Mouse (Mus musculus) embryo, embryonic 10 days (tissue): ENCODE results near the gene Gnai2.

ENCODE experiments used
- DNase-seq: peaks from one replicate; pipeline ENCODE4 v3.0.0-alpha.2; 2015; ENCODE audit warnings: low spot score

Gnai2 gene

DNA sequence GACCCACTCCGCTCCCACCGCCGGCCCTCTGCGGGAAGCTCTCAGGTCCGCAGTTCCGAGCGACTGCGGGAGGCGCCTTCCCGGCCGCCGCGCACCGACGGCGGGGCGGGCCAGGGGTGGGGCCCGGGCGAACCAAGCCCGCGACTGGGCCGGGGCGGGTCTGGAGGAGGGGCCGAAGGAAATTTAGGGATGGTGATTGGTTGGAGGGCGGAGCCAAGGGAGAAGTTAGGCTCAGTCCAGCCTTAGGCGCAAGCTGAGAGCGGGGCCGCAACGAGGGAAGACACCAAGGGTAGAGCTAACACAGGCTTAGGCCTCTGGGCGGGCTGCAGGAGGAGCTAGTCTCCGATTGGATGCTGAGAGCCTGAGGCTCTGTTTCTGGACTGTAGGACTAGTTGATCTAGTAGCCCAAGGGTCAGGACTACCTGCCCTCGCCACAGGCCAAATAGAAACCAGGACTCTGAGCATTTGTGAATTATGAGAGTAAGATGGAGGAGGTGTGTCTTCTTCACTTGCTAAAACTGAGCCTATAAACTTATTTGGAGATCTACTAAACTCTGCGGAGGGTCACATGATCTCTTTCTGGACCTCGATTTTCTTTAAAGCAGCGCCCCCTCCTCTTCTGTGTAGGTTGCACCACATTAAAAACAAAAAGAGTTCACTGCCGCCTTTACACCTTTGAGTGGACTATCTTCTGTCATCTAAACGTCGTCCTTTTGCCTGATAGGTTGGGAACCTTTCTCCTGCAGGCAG, at the start of gene Gnai2:
TSS of gene Gnai2 (minus strand) at position 89 of the 750 bp plus-strand sequence.
- DNase-seq = peak; percentile 99

DNA sequence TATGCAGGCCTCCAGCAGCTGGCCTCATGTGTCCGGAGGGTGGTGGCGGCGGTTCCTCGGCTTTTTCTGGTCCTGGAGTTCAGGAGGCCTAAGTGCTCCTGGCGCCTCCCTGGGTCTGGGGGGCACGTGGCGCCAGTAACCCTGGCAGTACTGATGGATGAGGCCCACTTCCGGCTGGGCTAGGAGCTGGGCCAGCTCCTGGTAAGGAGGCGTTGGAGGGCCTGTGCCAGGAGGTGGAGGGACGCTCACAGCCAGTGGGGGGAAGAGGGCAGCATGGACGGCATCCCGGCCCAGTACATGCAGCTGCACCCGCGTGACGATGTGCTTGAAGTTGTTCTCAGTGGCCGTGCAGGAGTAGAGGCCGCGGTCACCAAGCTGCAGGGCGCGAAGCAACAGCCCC, 47.2 kb upstream of the Gnai2 start:
- no peak for DNase-seq

DNA sequence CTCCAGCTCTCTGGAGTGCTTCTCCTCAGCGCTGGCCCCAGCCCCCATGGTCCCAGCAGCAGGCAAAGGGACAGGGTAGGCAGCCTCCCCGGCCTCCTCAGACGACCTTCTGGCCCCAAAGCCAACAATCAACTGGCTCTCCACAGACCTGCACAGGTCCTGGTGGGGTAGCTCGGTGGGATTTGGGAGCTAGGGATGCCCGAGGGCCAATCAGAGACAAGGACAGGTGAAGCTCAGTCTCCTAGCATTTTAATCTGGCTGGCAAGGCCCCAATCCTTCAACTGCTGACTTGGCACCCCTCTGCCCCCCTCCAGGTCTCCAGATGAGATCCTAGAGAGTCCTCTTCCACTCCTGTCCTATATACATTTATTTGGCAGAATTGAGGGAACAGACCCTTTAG, 44.3 kb upstream of the Gnai2 start, which contains the start of gene Gnat1:
TSS of gene Gnat1 (minus strand) at position 212 of the 400 bp plus-strand sequence.
- no peak for DNase-seq

DNA sequence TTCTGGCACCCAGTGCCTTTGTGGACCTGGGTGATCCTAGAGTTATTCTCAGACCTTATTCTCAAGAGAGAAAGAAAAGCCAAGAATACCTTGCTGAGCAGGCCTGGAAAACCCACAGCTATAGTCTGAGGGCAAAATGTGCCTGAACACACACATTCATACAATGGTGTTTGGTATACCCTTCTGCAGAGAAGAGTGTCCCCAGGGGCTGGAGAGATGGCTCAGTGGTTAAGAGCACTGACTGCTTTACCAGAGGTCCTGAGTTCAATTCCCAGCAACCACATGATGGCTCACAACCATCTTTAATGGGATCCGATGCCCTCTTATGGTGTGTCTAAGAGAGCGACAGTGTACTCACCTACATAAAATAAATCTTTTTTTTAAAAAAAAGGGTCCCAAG, 43.7 kb upstream of the Gnai2 start:
- DNase-seq = no peak

DNA sequence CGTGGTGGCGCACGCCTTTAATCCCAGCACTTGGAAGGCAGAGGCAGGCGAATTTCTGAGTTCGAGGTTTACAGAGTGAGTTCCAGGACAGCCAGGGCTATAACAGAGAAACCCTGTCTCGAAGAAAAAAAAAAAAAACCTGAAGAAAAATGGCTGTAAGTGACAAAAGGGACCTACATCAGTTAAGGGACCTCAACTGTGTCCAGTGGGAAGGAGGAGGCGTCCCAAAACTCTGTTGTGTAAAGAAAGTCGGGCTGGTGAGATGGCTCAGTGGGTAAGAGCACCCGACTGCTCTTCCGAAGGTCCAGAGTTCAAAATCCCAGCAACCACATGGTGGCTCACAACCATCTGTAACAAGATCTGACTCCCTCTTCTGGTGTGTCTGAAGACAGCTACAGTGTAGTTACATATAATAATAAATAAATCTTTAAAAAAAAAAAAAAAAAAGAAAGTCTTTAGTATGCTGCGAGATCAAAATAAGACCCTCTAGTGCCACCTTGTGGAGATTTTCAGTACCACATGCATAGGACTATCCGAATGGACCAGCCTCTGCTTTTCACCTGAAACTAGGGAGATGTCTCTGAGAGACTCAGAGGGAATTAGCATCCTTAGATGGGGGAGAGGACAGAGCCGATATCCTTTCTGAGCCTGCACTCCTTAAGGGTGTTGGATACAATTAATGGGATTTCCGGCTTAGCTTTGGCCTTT, 42.8 kb upstream of the Gnai2 start:
- DNase-seq = peak; percentile 68

DNA sequence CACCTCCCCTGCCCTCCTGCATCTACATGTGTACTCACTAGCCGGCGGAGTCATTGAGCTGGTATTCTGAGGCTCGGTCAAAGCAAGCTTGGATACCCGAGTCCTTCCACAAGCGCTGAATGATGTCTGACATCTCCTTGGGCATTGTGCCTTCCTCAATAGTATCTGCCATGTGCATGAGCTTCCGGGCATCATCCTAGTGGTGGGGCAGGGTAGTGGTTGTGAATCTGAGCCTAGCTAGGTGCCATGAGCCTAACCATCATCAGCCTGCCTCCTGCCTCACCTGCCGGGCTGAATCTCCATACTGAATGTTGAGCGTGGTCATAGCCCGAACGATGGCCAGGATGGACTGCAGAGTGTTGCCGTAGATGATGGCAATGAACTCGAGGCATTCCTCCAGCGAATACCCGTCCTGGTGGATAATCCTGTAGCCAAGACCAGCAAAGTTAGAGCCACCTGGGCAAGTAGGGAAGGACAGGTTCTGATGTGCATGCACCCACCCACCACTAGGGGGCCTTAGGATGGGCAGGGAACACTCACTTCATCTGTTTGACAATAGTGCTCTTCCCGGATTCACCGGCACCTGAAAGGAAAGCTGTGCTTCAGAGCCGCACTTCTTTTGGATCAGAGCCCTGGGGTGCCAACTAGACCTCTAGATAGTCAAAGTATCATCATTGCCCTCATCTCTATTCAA, 42.1 kb upstream of the Gnai2 start:
- peak; percentile 74 for DNase-seq

DNA sequence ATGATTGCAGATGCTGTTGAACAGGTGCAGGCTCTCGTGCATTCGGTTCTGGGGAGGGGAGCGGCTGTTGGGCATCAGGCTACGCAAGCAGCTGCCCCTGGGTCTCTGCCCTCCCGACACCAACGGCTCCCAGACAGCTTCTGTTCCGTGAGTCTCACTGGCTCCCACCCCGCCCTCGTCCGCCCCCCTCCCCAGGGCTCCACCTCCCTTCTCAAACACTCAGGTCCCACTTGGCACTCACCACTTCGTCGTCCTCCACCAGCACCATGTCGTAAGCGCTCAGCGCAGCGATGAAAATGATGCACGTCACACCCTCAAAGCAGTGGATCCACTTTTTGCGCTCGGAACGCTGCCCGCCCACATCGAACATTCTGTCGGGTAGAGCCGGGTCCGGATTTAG, 41.1 kb upstream of the Gnai2 start:
- no peak for DNase-seq

DNA sequence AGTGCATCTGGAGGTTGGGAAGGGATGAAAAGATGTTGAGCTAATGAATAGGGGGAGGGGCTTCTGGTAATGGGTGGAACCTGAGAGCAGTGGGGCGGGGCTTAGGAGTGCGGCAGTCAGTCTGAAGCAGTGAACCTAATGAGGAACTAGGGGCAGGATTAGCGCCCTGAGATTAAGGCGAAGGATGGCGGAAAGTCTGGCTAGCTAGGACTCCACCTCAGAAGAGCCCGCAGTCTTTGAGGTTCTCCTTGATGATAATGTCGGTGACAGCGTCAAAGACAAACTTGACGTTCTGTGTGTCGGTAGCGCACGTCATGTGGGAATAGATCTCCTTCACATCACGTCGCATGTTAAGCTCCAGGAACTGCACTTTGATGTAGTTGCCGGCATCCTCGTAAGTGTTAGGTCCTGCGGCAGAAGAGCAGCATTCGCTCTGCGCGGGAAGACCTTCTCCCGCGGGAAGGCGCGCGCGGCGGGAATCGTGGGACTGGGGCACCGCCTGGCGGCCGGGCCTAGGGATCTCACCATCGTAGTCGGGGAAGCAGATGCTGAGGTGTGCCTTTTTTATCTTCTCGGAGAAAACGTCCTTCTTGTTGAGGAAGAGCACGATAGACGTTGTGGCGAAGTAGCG, 40.6 kb upstream of the Gnai2 start:
- DNase-seq = peak; percentile 87

DNA sequence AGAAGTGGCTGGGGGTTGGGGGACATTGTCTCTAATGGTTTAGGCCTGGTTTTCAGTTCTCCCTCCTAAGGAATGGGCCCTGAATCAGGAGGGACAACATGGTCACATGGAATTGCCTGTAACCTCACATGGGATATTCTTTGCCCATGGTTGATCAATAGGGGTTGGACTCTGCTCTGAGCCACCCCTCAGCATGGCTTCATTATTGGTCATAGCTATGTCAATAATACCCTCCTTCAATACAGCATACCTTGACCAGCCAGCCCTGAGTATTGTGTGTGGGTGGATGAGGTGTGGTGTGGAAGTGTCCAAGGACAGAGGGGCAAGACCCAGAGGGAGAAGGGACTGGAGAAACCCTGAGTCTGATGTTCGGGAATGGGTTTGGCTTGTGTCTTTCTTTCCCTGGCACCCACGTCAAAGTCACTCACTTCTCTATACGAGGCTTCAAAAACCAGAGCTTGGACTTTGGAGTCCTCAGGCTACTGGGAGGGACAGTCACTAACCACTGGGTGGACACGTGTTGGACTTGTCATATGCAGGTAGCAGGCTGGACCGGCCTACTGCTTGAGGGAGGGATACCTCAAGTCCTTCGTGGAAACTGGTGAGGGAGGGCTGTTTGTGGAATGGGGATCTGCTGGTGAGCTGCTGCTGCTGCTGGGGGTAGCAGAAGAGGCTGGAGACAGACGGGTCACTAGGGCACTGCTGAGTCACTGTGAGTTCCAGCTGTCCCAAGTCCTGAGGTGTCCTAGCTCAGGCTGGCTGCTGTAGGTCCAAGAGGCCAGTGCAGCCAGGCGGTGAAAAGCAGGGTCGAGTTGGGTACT, 39.7 kb upstream of the Gnai2 start:
- DNase-seq = no peak

DNA sequence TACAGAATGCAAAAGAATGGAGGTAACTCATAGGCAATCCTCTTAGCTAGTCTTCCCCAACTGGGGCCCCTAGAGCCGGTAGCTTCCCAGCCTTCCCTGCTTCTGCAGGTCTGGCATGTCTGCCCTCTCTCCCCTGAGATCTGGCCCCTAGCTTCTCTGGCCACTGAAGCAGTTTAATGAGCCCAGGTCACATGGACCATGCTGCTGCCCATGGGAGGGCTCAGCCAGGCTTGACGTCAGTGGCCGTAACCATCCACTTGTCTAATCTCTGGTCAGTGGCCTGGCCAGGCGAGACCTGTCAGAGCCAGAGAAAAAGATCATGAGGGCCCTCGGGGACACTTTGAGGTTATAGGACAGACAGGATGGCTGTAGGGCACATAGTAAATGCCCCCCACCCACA, 35.1 kb upstream of the Gnai2 start:
- no peak for DNase-seq

DNA sequence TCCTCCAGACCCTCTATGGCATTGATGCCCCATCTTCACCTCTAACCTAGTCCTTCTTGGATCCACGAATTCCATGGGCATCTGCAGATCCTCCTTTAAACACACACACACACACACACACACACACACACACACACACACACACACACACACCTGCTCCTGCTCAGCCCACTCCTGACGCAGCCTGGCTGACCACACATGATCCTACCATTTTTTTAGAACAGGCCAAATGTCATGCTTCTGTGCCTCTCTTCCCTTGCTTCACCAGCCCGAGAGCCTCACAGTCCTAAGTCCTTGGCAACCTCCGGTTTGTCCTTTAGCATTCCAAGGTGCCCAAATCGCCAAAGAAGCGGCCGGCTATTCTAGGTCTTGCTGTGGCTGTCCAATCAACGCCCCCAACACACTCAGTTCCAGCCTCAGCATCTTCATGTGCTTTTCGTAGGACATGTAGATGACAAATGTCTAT, 34.3 kb upstream of the Gnai2 start, which contains the start of gene Slc38a3:
TSS of gene Slc38a3 (minus strand) at position 51 of the 466 bp plus-strand sequence.
- no peak for DNase-seq

DNA sequence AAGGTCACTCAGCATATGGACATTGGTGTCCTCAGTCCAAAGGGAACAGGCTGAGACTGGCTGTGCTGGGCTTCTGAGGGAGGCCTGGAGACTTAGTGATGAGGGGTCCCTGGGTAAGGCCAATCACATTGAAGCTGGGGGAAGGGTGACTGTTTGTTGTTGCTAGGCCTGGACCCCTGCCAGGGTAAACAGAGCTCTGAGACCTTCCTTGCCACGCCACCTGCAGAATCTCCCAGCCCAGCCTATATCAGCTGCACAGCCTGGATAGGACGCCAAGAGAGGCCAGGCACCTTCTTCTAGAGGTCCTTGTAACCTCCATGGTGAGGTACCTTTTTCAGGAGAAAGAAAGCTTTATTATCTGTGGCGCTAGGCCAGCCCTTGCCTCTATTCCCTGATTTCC, 33.7 kb upstream of the Gnai2 start:
- no peak for DNase-seq

DNA sequence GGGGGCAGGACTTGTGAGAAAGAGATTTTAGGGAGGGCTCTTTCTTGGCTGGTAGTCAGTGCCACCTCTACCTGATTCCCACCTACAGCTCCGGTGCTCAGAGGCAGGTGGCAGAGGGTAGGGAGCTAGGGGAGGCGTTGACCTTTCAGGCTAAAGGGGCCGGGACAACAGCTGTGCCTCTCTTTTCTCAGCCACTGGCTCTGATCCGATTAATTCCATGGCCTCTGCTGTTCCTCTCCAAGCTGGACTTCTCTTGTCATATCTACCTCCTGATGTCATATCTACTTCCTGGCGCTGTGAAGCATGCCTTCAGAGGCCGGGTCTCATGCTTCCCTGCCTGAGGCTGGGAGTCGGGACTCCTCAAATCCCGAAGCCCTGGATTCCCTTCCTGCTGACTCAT, 32.8 kb upstream of the Gnai2 start:
- no peak for DNase-seq

DNA sequence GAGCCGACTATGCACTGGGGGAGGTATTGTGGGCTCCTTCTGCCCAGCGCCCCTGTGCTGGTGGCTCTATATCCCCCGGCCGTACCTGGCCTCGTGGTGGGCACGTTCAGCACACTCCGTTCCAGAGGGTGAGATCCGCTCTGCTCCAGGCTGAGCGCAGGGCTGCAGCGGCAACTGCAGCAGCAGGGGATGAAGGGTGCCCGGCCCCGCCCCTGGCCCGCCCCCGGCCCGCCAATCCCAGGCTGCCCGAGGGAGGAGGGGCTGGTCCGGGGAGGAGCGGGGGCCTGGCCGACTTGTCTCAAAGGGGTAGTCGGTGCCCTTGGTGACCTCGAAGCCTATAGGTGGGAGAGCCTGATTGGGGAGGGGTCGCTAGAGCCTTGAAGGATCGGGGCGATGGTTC, 32.1 kb upstream of the Gnai2 start:
- DNase-seq = peak; percentile 85

DNA sequence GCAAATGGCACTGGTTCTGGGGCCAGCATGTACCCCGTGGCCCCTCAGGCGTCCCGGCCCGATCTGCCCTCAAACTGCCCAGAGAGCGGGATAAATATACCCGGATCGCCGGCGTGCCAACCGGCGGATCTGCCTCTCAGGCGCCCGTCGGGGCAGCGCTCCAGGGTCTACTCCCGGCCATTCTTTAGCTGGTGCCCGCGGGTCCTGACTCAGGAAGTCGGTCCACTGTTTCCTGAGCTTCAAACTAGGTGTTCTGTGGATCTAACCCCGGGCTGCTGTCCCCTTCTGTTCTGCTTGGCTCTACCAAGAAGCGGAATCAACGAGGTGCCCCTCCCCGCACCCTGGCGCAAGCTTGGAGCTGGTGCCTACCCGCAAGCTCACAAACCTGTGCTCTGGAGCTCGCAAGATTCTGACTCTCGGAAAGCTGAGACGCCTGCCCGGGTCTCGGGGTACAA, 31.6 kb upstream of the Gnai2 start:
- DNase-seq = no peak

DNA sequence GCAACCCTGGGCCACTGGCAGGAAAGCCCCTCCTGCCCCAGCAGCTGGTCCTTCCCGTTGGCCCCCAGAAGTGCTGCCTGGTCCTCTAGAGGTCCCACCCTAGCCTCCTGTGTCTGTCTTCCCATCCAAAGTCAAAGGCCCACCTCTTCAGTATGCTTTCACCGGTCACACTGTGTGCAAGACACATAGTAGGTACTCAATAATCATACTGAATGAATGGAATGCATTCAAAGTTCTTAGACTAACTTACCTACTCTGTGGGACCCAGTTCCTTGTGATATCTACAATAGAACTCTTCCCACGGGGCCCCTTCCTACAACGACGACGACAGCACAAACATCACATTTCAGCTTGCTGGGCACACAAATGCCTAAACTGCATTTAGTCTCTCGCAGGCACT, 30.1 kb upstream of the Gnai2 start:
- no peak for DNase-seq

DNA sequence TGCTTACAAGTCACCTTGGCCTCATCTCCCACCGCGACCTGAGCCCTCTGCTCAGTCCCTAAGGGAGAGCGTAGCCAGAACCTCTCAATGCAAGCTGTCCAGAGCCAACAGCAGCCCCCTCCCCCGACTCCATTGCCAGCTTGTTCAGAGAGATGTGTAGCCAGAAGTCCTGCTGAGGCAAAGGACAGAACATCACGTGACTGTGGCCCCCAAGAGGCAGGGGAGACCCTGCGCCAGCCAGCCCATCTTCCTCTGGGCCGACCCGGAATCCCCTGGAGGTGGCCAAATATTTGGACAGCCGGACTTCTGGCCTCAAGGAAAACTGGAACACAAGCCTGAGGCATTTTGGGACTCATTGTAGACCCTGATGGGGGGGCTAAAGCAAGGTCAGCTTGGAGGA, 28.4 kb upstream of the Gnai2 start:
- DNase-seq = no peak

DNA sequence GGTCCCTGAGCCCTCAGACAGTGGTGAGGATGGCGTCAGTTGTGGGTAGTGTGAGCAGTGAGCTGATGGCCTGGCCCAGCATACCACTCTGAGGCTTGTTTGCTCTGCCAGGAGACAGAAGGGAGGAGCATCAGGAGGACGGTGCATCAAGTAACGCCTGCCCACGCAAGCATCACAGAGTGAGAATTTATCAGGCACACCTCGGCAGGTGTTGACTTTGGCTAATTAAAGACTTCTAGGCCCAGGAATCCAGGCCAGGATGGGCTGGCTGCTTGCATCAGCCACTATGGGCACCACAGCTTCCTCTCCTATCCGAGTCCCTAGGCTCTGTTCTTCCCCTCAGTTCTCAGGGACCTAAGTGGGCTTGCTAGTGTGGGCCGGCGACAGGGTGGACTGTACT, 27.2 kb upstream of the Gnai2 start:
- no peak for DNase-seq

DNA sequence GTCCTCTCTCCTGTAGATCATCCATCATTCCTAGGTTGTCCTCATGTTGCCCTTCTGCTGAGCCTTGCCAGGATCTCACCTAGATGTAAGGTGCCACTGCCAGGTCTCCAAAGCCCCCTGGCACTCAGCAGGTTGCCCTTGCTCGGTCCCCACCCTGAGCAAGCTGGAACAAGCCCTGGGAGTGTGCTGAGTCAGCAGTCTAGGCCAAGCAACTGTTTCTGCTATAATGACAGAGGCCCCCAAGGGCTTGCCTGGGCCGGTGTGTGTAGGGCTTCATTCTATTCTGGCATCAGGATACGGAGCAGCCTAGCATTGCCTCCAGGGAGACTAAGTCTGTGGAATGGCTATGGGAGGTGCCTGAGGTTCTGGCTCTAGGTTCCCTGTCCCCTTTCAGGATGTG, 25.6 kb upstream of the Gnai2 start:
- DNase-seq = no peak

DNA sequence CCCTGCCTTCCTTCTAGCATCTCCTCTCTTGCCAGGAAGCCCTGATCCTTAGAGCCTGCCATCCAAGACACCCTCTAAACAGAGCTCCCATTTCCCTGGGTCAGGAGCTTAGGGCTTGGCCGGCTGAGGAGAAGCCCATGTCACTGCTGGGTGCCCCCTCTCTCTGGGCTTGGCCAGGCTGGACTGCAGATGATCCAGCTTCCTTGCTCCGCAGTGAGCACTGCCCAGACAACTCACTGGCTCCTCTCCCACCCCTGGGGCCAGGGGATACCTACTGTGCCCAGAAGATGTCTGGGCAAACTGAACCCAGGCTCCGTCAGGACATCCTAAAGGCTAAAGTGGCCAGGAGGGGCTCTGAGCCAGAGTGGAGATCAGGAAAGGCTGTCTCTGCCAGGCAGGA, 24.8 kb upstream of the Gnai2 start:
- no peak for DNase-seq

DNA sequence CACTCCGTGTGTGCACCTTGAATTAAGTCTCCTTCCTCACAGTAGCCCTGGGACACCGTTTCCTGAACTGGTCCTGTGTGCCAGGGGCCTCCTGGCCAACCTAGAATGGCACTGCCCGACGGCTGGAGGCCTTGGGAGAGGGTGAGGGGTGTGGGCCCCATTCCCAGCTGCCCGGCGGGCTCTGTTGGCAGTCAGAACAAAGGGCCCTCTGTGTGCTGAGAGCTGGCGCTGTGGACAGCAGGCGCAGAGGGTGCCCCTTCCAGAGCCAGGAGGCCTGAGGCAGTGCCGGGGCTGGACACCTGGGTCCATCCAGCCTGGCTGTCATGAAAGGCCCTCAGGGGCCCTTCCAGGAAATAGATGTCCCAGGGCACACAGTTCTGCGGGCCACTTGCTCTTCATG, 24.4 kb upstream of the Gnai2 start:
- DNase-seq = no peak
